Mouse (Mus musculus): Measurements from ENCODE around the gene Map1a.
A peak's percentile ranks its signal among the peaks of the same experiment; 100 is the strongest.

Gene Map1a

DNA sequence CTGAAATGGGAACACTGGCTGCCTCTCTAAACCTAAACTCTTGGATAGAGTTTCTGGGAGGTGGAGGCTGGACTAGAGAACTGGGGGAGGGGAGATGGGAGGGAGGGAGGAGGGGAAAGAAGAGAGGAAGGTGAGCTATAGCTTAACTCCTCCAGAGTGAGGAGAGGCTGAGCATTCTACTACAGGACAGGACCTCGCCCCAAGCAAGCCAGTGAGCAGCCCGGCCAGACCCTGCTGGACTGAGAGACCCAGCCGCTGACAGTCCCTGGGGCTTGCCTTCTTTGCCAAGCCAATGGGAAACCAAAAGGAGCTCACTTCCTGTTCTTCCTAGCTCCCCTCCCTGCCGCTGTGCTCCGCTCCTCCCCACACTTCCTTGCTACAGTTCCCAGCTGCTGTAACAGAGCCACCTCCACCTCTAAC lies 19.6 kb downstream of the Map1a start:
- DNase-seq (ENCODE audit: low spot score in 2 of 2) = no peak

DNA sequence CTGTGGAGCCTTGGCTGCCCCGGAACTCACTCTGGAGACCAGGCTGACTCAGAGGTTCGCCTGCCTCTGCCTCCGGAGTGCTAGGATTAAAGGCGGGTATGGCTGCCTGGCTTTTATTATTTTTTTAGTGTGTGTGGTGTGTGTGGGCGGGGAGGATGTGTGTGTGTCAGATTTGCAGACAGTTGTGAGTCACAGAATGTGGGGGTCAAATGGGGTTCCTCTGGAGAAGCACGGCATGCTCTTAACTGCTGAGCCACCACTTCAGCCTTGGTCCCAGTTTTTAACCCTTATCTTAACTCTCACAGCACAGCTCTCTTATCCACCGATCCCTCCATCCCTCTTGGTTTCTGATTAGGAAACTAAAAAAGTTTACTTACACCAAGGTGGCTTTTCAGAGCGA lies 26.9 kb downstream of the Map1a start:
- DNase-seq (ENCODE audit: low spot score in 2 of 2) = no peak

- DNase-seq (ENCODE audit: low spot score in 2 of 2) = no peak
Observed at GRCm38 (mm10) chr2:121323041-121323440, 33.6 kb downstream of the Map1a start.

GRCm38 (mm10) chr2:121323693-121324470 lies 34.5 kb downstream of the Map1a start:
- DNase-seq (ENCODE audit: low spot score in 2 of 2) = no peak

- DNase-seq (ENCODE audit: low spot score in 2 of 2) = no peak
Observed at GRCm38 (mm10) chr2:121329492-121329891, 40.1 kb downstream of the Map1a start.

- DNase-seq (ENCODE audit: low spot score in 2 of 2) = no peak
Observed at GRCm38 (mm10) chr2:121339057-121339456, 49.7 kb downstream of the Map1a start.

- DNase-seq (ENCODE audit: low spot score in 2 of 2) = no peak
Observed at GRCm38 (mm10) chr2:121353156-121353555, 63.8 kb downstream of the Map1a start.

- DNase-seq (ENCODE audit: low spot score in 2 of 2) = no peak
Observed at GRCm38 (mm10) chr2:121354378-121354777, 65.0 kb downstream of the Map1a start.

GRCm38 (mm10) chr2:121354820-121355592 lies 65.6 kb downstream of the Map1a start, which contains the start of gene Ppip5k1:
TSS of gene Ppip5k1 (minus strand) at chr2:121355396.
- DNase-seq (ENCODE audit: low spot score in 2 of 2) = peak; percentile 95 to 98

GRCm38 (mm10) chr2:121357494-121357893 lies 68.1 kb downstream of the Map1a start, which contains the start of gene Ckmt1:
TSS of gene Ckmt1 (plus strand) at chr2:121357714.
- DNase-seq (ENCODE audit: low spot score in 2 of 2) = no peak

- no peak for DNase-seq (ENCODE audit: low spot score in 2 of 2)
Observed at GRCm38 (mm10) chr2:121357961-121358360, 68.6 kb downstream of the Map1a start.

GRCm38 (mm10) chr2:121358381-121358780 lies 69.0 kb downstream of the Map1a start:
- DNase-seq (ENCODE audit: low spot score in 2 of 2) = peak; percentile 77 to 80

GRCm38 (mm10) chr2:121359461-121359860 lies 70.1 kb downstream of the Map1a start:
- DNase-seq (ENCODE audit: low spot score in 2 of 2) = no peak
